Mouse (Mus musculus): ENCODE data around the gene Gm3415. TPM values are rescaled to one million over a fixed set of nuclear protein-coding genes. Genes with fewer than 3 reads are reported as not detected.
"Not testable (repeated sequence)": the region's sequence is repeated elsewhere in the genome, so short reads cannot be mapped to it uniquely, and the experiment has no call there.

Gm3415 gene
- polyA plus RNA-seq, 1 experiment from 2014 or later: not detected

GRCm38 (mm10) chr5:146585307-146585651, 29.3 kb downstream of the Gm3415 start:
- WGBS: 11% methylated on average over 10 of the region's 10 CpGs
- H3K27me3 ChIP-seq (replicated peaks; ENCODE audit: low read depth, poor library complexity, severe bottlenecking): peaks cover 76% of the 10 kb centered on the region
- no peaks in the 10 kb centered on the region for H3K36me3 ChIP-seq (replicated peaks)
- peak overlapping the region; percentile 70 for H3K4me3 ChIP-seq
- H3K9me3 ChIP-seq: no peaks in the 10 kb centered on the region
- no peak for DNase-seq (ENCODE audit: low spot score)
- no peak overlapping the region for H3K27ac ChIP-seq (replicated peaks)
- H3K4me1 ChIP-seq: peaks cover 21% of the 10 kb centered on the region

DNA sequence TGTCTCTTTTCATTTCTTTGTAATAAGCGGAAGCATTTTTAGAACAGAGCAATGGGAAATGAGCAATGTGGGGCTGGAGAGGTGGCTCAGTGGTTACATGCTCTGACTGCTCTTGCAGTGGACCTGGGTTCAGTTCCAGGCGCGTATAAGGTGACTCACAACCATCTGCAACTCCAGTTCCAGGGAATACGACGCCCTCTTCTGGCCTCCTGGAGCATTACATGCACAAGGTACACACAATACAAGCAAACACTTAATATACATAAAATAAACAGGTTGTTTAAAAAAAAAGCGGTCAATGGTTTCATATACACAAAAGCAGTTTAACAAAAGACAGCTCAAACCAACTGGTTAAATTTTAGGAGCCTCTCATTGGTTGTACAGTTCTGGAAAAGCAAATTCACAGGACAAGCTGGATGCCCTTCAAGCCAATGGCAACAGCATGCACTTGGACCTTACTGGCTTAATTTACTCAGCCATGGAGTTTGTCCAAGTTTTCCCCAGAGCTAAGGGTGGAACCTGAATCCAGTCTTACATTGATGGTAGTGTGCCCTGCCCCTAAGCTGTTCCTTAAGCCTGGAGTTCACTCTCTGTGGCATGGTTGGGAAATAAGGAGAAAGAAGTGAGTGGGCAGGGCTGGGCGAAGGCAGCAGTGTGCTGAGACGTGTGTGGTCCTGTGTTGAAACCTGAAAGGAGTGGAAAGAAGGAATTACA, 30.6 kb downstream of the Gm3415 start:
- H3K9me3 ChIP-seq: no peaks in the 10 kb centered on the region
- no peak overlapping the region for H3K27ac ChIP-seq (replicated peaks)
- H3K27me3 ChIP-seq (replicated peaks; ENCODE audit: low read depth, poor library complexity, severe bottlenecking): peaks cover 86% of the 10 kb centered on the region
- H3K4me3 ChIP-seq: no peak overlapping the region
- peaks cover 21% of the 10 kb centered on the region for H3K4me1 ChIP-seq
- 69% methylated on average over 8 of the region's 8 CpGs for WGBS
- DNase-seq (ENCODE audit: low spot score): no peak
- no peaks in the 10 kb centered on the region for H3K36me3 ChIP-seq (replicated peaks)

GRCm38 (mm10) chr5:146590987-146591386, 35.1 kb downstream of the Gm3415 start:
- H3K27ac ChIP-seq (replicated peaks): no peak overlapping the region
- DNase-seq (ENCODE audit: low spot score): no peak
- H3K9me3 ChIP-seq: 0 out of 2 replicates have a peak, but pooled peaks cover 4% of the 10 kb centered on the region
- H3K27me3 ChIP-seq (replicated peaks; ENCODE audit: low read depth, poor library complexity, severe bottlenecking): peaks cover 55% of the 10 kb centered on the region
- H3K4me1 ChIP-seq: peaks cover 5% of the 10 kb centered on the region; the same call in 1 of the 2 replicates
- H3K4me3 ChIP-seq: no peak overlapping the region
- no peaks in the 10 kb centered on the region for H3K36me3 ChIP-seq (replicated peaks)
- 87% methylated on average over 4 of the region's 4 CpGs for WGBS

DNA sequence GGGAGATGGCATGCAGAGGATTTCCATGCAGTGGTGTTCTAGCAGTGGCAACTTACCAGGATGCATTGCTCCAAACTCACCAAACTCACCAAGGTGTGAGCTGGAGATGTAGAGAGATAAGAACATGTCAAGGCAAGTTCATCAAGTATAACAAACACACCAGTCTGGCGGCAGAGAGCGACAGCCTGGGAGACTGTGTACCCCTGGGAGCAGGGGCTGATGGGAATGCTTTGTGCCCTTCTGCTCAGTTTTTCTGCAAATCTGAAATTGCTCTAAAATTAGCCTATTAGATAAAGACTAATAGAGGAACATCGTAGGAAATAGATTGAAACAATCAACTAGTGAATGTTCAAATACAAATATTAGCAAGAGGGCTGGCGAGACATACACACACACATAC, 35.7 kb downstream of the Gm3415 start:
- Histone ChIP-seq H3K9me3 (0 out of 2 replicates have a peak, but pooled peaks cover 4% of the 10 kb centered on the region), H3K27ac (replicated peaks) (no peak overlapping the region), H3K27me3 (replicated peaks; ENCODE audit: low read depth, poor library complexity, severe bottlenecking) (peaks cover 49% of the 10 kb centered on the region), H3K4me3 (no peak overlapping the region), H3K36me3 (replicated peaks) (no peaks in the 10 kb centered on the region), H3K4me1 (peaks cover 5% of the 10 kb centered on the region; the same call in 1 of the 2 replicates)
- DNase-seq (ENCODE audit: low spot score): no peak
- 89% methylated on average over 4 of the region's 4 CpGs for WGBS

DNA sequence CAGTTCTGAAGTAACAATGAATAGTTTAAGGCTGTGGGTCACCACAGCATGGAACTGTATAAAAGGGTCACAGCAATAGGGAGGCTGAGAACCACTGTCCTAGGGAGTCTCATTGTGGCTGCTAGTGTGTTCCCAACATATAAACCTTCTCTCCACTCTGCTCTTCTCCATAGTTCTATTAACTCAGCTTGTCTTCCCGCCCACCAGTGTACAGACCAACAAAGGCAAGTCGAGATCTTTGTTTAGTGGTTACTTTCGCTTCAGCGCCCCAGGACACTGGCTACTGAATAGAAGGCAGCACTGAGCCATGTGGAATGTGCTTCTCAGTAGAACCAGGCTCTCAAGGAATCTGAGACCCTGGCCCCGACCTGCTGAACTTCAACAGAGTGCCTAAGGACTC, 36.6 kb downstream of the Gm3415 start:
- DNase-seq (ENCODE audit: low spot score): peak; percentile 51
- Histone ChIP-seq H3K36me3 (replicated peaks) (no peaks in the 10 kb centered on the region), H3K4me3 (no peak overlapping the region), H3K9me3 (0 out of 2 replicates have a peak, but pooled peaks cover 4% of the 10 kb centered on the region), H3K27me3 (replicated peaks; ENCODE audit: low read depth, poor library complexity, severe bottlenecking) (peaks cover 40% of the 10 kb centered on the region), H3K4me1 (peaks cover 5% of the 10 kb centered on the region; the same call in 1 of the 2 replicates), H3K27ac (replicated peaks) (no peak overlapping the region)
- WGBS: 49% methylated on average over 5 of the region's 5 CpGs

DNA sequence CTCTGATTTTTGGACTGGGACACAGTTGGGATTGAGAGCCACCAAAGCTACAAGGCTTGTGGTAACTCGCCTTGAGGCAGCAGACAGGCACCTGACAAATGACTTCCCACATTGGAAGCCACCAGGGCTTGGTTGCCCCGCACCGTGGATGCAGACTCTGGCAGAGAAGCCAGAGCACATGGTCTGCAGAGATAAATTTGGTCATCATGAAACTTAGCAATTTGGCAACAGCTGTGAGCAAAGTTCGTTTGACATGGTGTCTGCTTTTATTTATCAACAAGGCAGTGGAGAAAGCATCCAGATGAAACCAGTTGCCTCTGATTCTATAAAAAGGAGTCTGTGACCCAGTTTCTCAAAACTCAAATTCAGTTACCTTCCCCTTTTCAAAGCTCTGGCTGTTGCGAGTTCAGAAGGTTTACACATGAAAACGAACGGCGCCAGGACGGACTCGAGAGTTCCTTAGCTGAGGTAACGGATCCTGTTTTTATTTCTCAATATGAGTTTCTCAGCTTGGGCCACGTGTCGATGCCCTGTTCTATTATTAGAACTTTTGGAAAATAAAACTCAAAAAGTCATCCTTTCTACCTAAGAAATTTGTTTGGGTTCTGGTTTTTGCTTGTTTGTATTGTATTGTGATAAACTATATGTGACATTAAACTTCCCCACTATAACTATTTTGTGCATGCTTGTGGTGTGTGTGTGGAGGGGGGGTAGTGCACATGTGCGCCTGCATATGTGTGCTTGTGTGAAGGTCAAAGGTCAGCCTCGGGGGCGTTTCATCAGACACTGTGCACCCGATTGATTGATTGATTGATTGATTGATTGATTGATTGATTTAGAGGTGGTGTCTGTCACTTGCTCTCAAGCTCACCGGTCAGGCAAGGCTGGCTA, 40.9 kb downstream of the Gm3415 start:
- Histone ChIP-seq H3K4me3 (no peak overlapping the region), H3K27ac (replicated peaks) (no peak overlapping the region), H3K9me3 (0 out of 2 replicates have a peak, but pooled peaks cover 9% of the 10 kb centered on the region), H3K27me3 (replicated peaks; ENCODE audit: low read depth, poor library complexity, severe bottlenecking) (0 out of 2 replicates have a peak, but pooled peaks cover 3% of the 10 kb centered on the region), H3K36me3 (replicated peaks) (no peaks in the 10 kb centered on the region), H3K4me1 (peaks cover 5% of the 10 kb centered on the region; the same call in 1 of the 2 replicates)
- WGBS: 84% methylated on average over 18 of the region's 18 CpGs
- DNase-seq (ENCODE audit: low spot score): no peak

DNA sequence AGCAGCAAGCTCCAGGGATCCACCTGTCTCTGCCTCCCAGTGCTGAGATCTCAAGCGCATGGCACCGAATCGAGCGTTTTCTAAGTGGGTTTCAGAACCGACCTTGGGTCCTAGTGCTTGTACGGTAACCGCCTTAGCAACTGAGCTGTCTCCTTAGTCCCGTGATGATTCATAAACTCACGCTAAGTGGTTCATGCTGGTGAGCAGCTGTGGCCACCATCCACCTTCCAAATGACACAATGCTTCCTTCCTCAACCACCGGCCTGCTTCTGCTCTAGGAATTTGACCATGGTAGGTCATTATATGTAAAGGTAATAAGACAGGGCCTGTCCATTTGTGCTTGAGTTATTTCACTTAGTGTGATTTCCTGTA, 41.6 kb downstream of the Gm3415 start:
- Histone ChIP-seq H3K27me3 (replicated peaks; ENCODE audit: low read depth, poor library complexity, severe bottlenecking) (0 out of 2 replicates have a peak, but pooled peaks cover 3% of the 10 kb centered on the region), H3K4me1 (peaks cover 3% of the 10 kb centered on the region; the same call in 1 of the 2 replicates), H3K4me3 (no peak overlapping the region), H3K27ac (replicated peaks) (no peak overlapping the region), H3K36me3 (replicated peaks) (no peaks in the 10 kb centered on the region), H3K9me3 (0 out of 2 replicates have a peak, but pooled peaks cover 9% of the 10 kb centered on the region)
- 94% methylated on average over 10 of the region's 10 CpGs for WGBS
- no peak for DNase-seq (ENCODE audit: low spot score)

GRCm38 (mm10) chr5:146598215-146599119, 42.5 kb downstream of the Gm3415 start:
- Histone ChIP-seq H3K27me3 (replicated peaks; ENCODE audit: low read depth, poor library complexity, severe bottlenecking) (0 out of 2 replicates have a peak, but pooled peaks cover 3% of the 10 kb centered on the region), H3K27ac (replicated peaks) (no peak overlapping the region), H3K36me3 (replicated peaks) (no peaks in the 10 kb centered on the region), H3K4me1 (no peaks in the 10 kb centered on the region), H3K9me3 (0 out of 2 replicates have a peak, but pooled peaks cover 9% of the 10 kb centered on the region), H3K4me3 (no peak overlapping the region)
- WGBS: 91% methylated on average over 27 of the region's 27 CpGs
- DNase-seq (ENCODE audit: low spot score): no peak

DNA sequence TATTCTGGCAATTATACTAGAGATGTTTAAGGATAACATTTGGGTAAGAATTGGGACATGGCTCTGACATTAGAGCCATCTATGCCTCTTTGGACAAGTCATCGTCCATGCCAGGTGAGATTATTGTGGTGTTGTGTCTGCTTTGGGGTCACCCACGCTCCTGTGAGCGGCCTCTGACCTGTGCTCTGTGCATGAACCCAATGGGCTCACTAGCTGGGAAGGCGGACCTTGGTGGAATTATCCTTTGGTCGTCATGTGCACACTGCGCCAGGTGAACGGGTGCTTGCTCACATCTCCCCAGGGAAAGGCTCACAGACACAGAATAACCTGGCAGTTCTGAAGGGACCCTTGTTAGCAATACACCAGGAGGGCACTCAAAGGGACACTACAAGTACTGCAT, 43.3 kb downstream of the Gm3415 start:
- H3K36me3 ChIP-seq (replicated peaks); H3K4me3 ChIP-seq; H3K27me3 ChIP-seq (replicated peaks; ENCODE audit: low read depth, poor library complexity, severe bottlenecking); DNase-seq (ENCODE audit: low spot score); H3K9me3 ChIP-seq; H3K4me1 ChIP-seq; H3K27ac ChIP-seq (replicated peaks): not testable (repeated sequence)
- 88% methylated on average over 7 of the region's 7 CpGs for WGBS

- Histone ChIP-seq H3K9me3 (0 out of 2 replicates have a peak, but pooled peaks cover 5% of the 10 kb centered on the region), H3K4me1 (no peaks in the 10 kb centered on the region), H3K36me3 (replicated peaks) (no peaks in the 10 kb centered on the region), H3K4me3 (no peak overlapping the region), H3K27ac (replicated peaks) (no peak overlapping the region), H3K27me3 (replicated peaks; ENCODE audit: low read depth, poor library complexity, severe bottlenecking) (0 out of 2 replicates have a peak, but pooled peaks cover 1% of the 10 kb centered on the region)
- 83% methylated on average over 5 of the region's 5 CpGs for WGBS
- no peak for DNase-seq (ENCODE audit: low spot score)
These were observed 44.0 kb downstream of the Gm3415 start for GRCm38 (mm10) chr5:146599970-146600369.

DNA sequence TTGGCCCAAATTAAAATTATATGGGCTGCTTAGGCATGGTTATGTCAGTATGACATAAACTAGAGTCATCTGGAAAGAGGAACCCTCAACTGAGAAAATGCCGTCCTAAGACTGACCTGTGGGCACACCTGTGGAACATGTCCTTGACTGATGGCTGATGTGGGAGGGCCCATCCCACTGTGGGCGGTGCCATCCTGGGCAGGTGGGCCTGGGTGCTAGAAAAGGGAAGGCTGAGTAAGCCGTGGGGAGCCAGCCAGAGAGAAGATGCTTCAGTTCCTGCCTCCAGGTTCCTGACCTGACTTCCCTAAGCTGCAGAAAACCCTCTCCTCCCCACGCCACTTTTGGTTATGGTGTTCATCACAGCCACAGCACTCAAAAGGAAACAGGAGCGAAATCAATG, 50.3 kb downstream of the Gm3415 start:
- H3K9me3 ChIP-seq: 0 out of 2 replicates have a peak, but pooled peaks cover 5% of the 10 kb centered on the region
- WGBS: 84% methylated on average over 5 of the region's 5 CpGs
- no peak for DNase-seq (ENCODE audit: low spot score)
- peaks cover 25% of the 10 kb centered on the region for H3K4me1 ChIP-seq
- no peak overlapping the region for H3K27ac ChIP-seq (replicated peaks)
- H3K36me3 ChIP-seq (replicated peaks): no peaks in the 10 kb centered on the region
- no peaks in the 10 kb centered on the region for H3K27me3 ChIP-seq (replicated peaks; ENCODE audit: low read depth, poor library complexity, severe bottlenecking)
- H3K4me3 ChIP-seq: no peak overlapping the region

GRCm38 (mm10) chr5:146606895-146607294, 51.0 kb downstream of the Gm3415 start:
- H3K4me1 ChIP-seq: peaks cover 32% of the 10 kb centered on the region
- no peaks in the 10 kb centered on the region for H3K36me3 ChIP-seq (replicated peaks)
- H3K9me3 ChIP-seq: no peaks in the 10 kb centered on the region
- DNase-seq (ENCODE audit: low spot score): no peak
- no peaks in the 10 kb centered on the region for H3K27me3 ChIP-seq (replicated peaks; ENCODE audit: low read depth, poor library complexity, severe bottlenecking)
- H3K27ac ChIP-seq (replicated peaks): no peak overlapping the region
- 92% methylated on average over 5 of the region's 5 CpGs for WGBS
- H3K4me3 ChIP-seq: no peak overlapping the region

Data from embryonic facial prominence, embryonic 10.5 days (tissue).